Mouse (Mus musculus) myocyte (in vitro differentiated cells): ENCODE data around the gene Oxct2a. TPM values are rescaled to one million over a fixed set of nuclear protein-coding genes. Genes with fewer than 3 reads are reported as not detected.
"Not testable (repeated sequence)": the region's sequence is repeated elsewhere in the genome, so short reads cannot be mapped to it uniquely, and the experiment has no call there.

Experiments used
- H3K27me3 ChIP-seq: one replicate; pipeline ENCODE4 v1.6.1; 2011; ENCODE audit not compliant: control insufficient read depth, insufficient read depth, insufficient read length
- H3K36me3 ChIP-seq: one replicate; pipeline ENCODE4 v1.6.1; 2011; ENCODE audit not compliant: control insufficient read depth, insufficient read depth
- H3K4me2 ChIP-seq: one replicate; pipeline ENCODE4 v1.6.1; 2011; ENCODE audit warnings: low read depth, control low read depth
- H3K4me3 ChIP-seq: one replicate; pipeline ENCODE4 v1.5.1; 2011; ENCODE audit warnings: mild to moderate bottlenecking, control low read depth, moderate library complexity
- H3K79me2 ChIP-seq: one replicate; pipeline ENCODE4 v1.6.1; 2011; ENCODE audit not compliant: control insufficient read depth, insufficient read depth
- H3ac ChIP-seq: one replicate; pipeline ENCODE4 v1.6.1; 2011; ENCODE audit not compliant: control insufficient read depth, insufficient read length
- CEBPB ChIP-seq: IDR thresholded peaks from 2 replicates; pipeline ENCODE4 v1.6.1; 2011; ENCODE audit warnings: mild to moderate bottlenecking, moderate library complexity; ENCODE audit not compliant: poor library complexity, insufficient read depth, severe bottlenecking
- E2F4 ChIP-seq: IDR thresholded peaks from one replicate; pipeline ENCODE4 v1.6.1; 2011; ENCODE audit warnings: mild to moderate bottlenecking, control low read depth, moderate library complexity; ENCODE audit not compliant: insufficient read depth
- MAX ChIP-seq: IDR thresholded peaks from one replicate; pipeline ENCODE4 v1.6.1; 2011; ENCODE audit warnings: low read depth, mild to moderate bottlenecking, control low read depth
- MYOD1 ChIP-seq, 3 experiments: IDR thresholded peaks; one replicate each; pipeline ENCODE4 v1.6.1; 2011; ENCODE audit warnings: control low read depth in 2 of 3, low read depth in 2 of 3, mild to moderate bottlenecking in 2 of 3, moderate library complexity in 1 of 3; ENCODE audit not compliant: insufficient read length in 2 of 3, control insufficient read depth in 1 of 3
- MYOG ChIP-seq, 3 experiments: IDR thresholded peaks; one replicate each; pipeline ENCODE4 v1.6.1; 2011; ENCODE audit warnings: control low read depth in 2 of 3, low read depth in 2 of 3, mild to moderate bottlenecking in 2 of 3; ENCODE audit not compliant: insufficient read length in 2 of 3, control insufficient read depth in 1 of 3, insufficient read depth in 1 of 3
- POLR2A ChIP-seq: IDR thresholded peaks from one replicate; pipeline ENCODE4 v1.6.1; 2011; ENCODE audit warnings: low read depth, mild to moderate bottlenecking, control low read depth, moderate library complexity; ENCODE audit not compliant: insufficient read length
- POLR2AphosphoS2 ChIP-seq: IDR thresholded peaks from one replicate; pipeline ENCODE4 v1.6.1; 2011; ENCODE audit warnings: low read depth, control low read depth; ENCODE audit not compliant: insufficient read length
- REST ChIP-seq: IDR thresholded peaks from one replicate; pipeline ENCODE4 v1.6.1; 2011; ENCODE audit warnings: mild to moderate bottlenecking, control low read depth, moderate library complexity; ENCODE audit not compliant: insufficient read depth, insufficient read length
- SRF ChIP-seq: IDR thresholded peaks from one replicate; pipeline ENCODE4 v1.6.1; 2011; ENCODE audit warnings: low read depth; ENCODE audit not compliant: control insufficient read depth, insufficient read length
- TCF12 ChIP-seq: IDR thresholded peaks from one replicate; pipeline ENCODE4 v1.6.1; 2011; ENCODE audit warnings: mild to moderate bottlenecking, control low read depth; ENCODE audit not compliant: poor library complexity, insufficient read depth, severe bottlenecking
- TCF3 ChIP-seq: IDR thresholded peaks from one replicate; pipeline ENCODE4 v1.6.1; 2011; ENCODE audit warnings: low read depth, control low read depth; ENCODE audit not compliant: insufficient read length
- USF1 ChIP-seq: IDR thresholded peaks from one replicate; pipeline ENCODE4 v1.6.1; 2011; ENCODE audit warnings: low read depth, mild to moderate bottlenecking, control low read depth, moderate library complexity
- polyA plus RNA-seq: library from polyadenylated mRNA; unstranded; fragments of >200 nt; fragmentation: generic; extraction: Trizol; gene quantifications from one replicate; pipeline ENCODE4 v1.2.1, GENCODE M21; 2012; ENCODE audit warnings: missing spikeins

Gene Oxct2a
- polyA plus RNA-seq, 1 experiment, result 0.04 TPM

DNA sequence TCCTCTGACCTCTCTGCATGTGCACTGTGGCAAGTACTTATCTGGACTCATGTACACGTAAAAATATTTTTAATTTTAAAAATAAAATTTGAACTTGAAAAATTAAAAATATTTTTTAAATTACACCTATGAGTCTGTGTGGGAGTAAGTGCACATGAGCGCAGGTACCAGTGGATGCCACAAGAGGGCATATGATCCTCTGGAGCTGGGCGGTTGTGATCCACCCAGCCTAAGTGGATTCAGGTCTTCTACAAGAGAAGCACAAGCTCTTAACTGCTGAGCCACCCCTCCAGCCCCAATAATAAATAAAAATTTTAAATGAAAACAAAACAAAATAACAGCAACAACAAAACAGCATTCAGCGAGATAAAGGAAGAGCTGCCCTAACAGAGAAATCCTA is 9.7 kb upstream of the Oxct2a start:
- no peak for TF ChIP-seq REST
- TF ChIP-seq MYOD1 (IDR thresholded peaks at IDR 0.05; ENCODE audit: control insufficient read depth in 1 of 3, insufficient read length in 2 of 3, low read depth in 2 of 3), result no peak
- no peak for TF ChIP-seq E2F4
- no peak for TF ChIP-seq POLR2A
- Histone ChIP-seq H3K4me3 (no peak overlapping the region), H3K27me3 (no peaks in the 10 kb centered on the region), H3K36me3 (no peaks in the 10 kb centered on the region), H3K79me2 (no peaks in the 10 kb centered on the region), H3ac (no peak overlapping the region), H3K4me2 (no peak overlapping the region)

DNA sequence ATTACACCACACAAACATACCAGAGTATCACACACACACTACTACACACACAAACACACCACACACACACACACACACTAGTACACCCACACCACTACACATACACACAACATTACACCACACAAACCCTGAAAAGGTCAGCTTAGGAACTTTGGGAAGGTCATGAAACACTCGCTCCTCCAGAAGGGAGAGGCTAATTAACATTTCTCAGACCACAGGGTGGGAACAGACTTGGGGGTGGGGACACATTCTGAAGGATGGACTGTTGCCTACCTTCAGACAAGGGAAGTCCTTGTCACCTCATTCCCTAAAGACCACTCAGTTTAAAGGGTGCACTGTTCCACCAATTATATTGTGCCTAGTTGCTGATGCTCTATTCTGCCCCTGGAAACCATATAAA is 8.5 kb upstream of the Oxct2a start:
- not testable (repeated sequence) for H3K36me3 ChIP-seq, H3K79me2 ChIP-seq, H3K4me2 ChIP-seq, H3ac ChIP-seq, H3K4me3 ChIP-seq, H3K27me3 ChIP-seq

DNA sequence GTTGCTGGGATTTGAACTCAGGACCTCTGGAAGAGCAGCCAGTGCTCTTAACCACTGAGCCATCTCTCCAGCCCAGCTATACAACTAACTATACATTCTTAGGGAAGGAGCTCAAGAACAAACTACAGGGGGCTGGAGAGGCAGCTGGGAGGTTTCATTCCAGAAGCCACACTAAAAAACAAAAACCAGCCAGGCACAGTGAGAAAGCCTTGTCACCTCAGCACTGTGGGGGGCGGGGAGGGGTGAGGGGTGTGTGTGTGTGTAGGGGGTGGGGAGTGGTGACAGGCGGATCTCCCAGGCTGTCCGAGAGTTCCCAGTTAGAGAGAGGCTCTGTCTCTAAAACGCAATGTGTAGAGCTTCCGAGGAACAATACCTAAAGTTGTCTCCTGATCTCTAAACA is 7.9 kb upstream of the Oxct2a start:
- H3K27me3 ChIP-seq, result no peaks in the 10 kb centered on the region
- H3K4me3 ChIP-seq, result no peak overlapping the region
- H3K79me2 ChIP-seq, result no peaks in the 10 kb centered on the region
- H3K36me3 ChIP-seq, result no peaks in the 10 kb centered on the region
- H3ac ChIP-seq, result no peak overlapping the region
- H3K4me2 ChIP-seq, result no peak overlapping the region
- no peak for TF ChIP-seq POLR2A
- no peak for TF ChIP-seq TCF12
- no peak for TF ChIP-seq MAX
- no peak for TF ChIP-seq SRF
- TF ChIP-seq MYOD1 (IDR thresholded peaks at IDR 0.05; ENCODE audit: control insufficient read depth in 1 of 3, insufficient read length in 2 of 3, low read depth in 2 of 3), result no peak
- no peak for TF ChIP-seq MYOG (IDR thresholded peaks at IDR 0.05; ENCODE audit: control insufficient read depth in 1 of 3, insufficient read depth in 1 of 3, insufficient read length in 2 of 3, low read depth in 2 of 3)
- no peak for TF ChIP-seq TCF3

DNA sequence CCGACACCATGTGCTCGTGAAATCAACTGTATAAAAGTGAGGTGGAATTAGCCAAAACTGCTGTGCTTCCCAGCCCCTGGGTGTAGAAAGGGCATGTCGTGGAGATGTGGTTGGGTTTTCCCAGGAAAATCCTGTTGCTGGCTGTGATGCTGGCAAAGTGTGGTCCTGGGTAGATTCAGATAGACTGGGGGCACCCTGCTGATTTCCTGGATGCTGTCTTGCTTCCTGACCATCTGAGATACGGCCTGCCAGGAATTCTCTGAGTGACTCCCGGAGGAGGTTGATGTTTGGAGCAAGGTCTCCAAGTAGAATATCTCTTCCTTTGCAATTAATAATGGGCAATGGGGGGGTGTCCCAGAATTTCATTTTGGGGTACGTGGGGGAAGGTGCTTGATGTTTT is 5.5 kb upstream of the Oxct2a start:
- no peak overlapping the region for H3K4me2 ChIP-seq

DNA sequence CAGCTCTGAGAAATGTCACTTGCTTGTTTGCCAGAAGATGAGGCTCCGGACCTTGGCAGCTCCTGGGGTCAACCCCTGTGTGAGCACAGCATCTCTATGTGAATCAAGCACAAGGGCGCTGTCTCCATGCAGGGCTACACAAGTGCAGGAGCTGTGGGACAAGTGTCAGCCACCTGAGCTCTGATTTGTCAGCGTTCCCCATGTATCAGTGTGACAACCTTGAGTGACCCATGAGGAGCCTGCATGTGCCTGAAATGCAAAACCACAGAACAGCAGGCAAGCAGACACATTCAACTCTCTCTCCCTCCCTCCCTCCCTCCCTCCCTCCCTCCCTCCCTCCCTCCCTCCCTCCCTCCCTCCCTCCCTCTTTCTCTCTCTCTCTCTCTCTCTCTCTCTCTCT is 4.2 kb upstream of the Oxct2a start:
- no peaks in the 10 kb centered on the region for H3K36me3 ChIP-seq
- H3K79me2 ChIP-seq, result no peaks in the 10 kb centered on the region
- TF ChIP-seq SRF, result no peak
- TF ChIP-seq MYOD1 (IDR thresholded peaks at IDR 0.05; ENCODE audit: control insufficient read depth in 1 of 3, insufficient read length in 2 of 3, low read depth in 2 of 3), result no peak
- no peak for TF ChIP-seq POLR2AphosphoS2
- no peak for TF ChIP-seq USF1
- TF ChIP-seq E2F4, result no peak
- TF ChIP-seq POLR2A, result no peak
- no peak for TF ChIP-seq REST
- TF ChIP-seq MYOG (IDR thresholded peaks at IDR 0.05; ENCODE audit: control insufficient read depth in 1 of 3, insufficient read depth in 1 of 3, insufficient read length in 2 of 3, low read depth in 2 of 3), result no peak
- no peak for TF ChIP-seq MAX
- TF ChIP-seq TCF3, result no peak
- TF ChIP-seq CEBPB, result no peak
- TF ChIP-seq TCF12, result no peak
- H3K27me3 ChIP-seq, result peaks cover 8% of the 10 kb centered on the region
- H3K4me2 ChIP-seq, result no peak overlapping the region
- no peak overlapping the region for H3K4me3 ChIP-seq
- H3ac ChIP-seq, result no peak overlapping the region

More for the DNA sequence above, 5.5 kb upstream of the Oxct2a start:
- Histone ChIP-seq H3K27me3 (no peaks in the 10 kb centered on the region), H3ac (no peak overlapping the region), H3K79me2 (no peaks in the 10 kb centered on the region), H3K36me3 (no peaks in the 10 kb centered on the region), H3K4me3 (no peak overlapping the region)
- TF ChIP-seq TCF3 (no peak), MAX (no peak), REST (no peak), POLR2A (no peak), TCF12 (no peak), USF1 (no peak), E2F4 (no peak), MYOD1 (IDR thresholded peaks at IDR 0.05; ENCODE audit: control insufficient read depth in 1 of 3, insufficient read length in 2 of 3, low read depth in 2 of 3) (no peak), CEBPB (no peak), POLR2AphosphoS2 (no peak), SRF (no peak), MYOG (IDR thresholded peaks at IDR 0.05; ENCODE audit: control insufficient read depth in 1 of 3, insufficient read depth in 1 of 3, insufficient read length in 2 of 3, low read depth in 2 of 3) (no peak)
